Mouse (Mus musculus): ENCODE measurements at regions not wholly inside any gene's neighbourhood (a gene's known extent, or its start where the extent isn't known, plus 50 kb on each side); places are given as distances from the start of the nearest gene placed in this dataset.

DNA sequence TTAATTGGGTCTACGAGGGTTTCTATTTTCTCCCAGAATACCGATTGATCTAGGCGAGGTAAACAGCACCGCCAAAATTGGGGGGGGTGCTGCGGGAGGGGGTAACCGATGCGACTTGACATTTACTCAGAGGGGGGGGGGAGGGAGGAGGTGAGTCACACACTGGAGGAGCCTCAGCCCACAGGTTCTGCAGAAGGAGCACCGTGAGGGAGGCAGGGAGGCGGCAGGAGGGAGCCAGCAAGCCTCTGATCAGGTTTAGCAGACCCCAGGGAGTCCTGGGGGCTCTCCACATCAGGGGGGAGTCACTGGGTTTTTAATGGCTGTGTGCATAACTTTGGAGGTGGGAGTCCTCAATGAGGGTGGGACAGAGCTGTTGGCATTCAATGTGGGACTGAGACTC is 51.3 kb upstream of the Ier5l start:
- Histone ChIP-seq H3K4me3 (replicated peaks) (no peak overlapping the region), H3K4me1 (ENCODE audit: control insufficient read depth) (no peaks in the 10 kb centered on the region), H3K9me3 (ENCODE audit: control insufficient read depth, low read length) (no peaks in the 10 kb centered on the region), H3K27me3 (ENCODE audit: control insufficient read depth) (no peaks in the 10 kb centered on the region), H3K36me3 (ENCODE audit: control insufficient read depth) (no peaks in the 10 kb centered on the region)
- TF ChIP-seq GATA1 (IDR thresholded peaks at IDR 0.05; ENCODE audit: low read length) (no peak), TAL1 (IDR thresholded peaks at IDR 0.05; ENCODE audit: low read length) (no peak)

- H3K36me3 ChIP-seq (ENCODE audit: control insufficient read depth) = no peaks in the 10 kb centered on the region
- H3K4me3 ChIP-seq (replicated peaks) = no peak overlapping the region
- no peaks in the 10 kb centered on the region for H3K4me1 ChIP-seq (ENCODE audit: control insufficient read depth)
- no peaks in the 10 kb centered on the region for H3K27me3 ChIP-seq (ENCODE audit: control insufficient read depth)
- no peaks in the 10 kb centered on the region for H3K9me3 ChIP-seq (ENCODE audit: control insufficient read depth, low read length)
- TF ChIP-seq TAL1 (IDR thresholded peaks at IDR 0.05; ENCODE audit: low read length) = no peak
- no peak for TF ChIP-seq GATA1 (IDR thresholded peaks at IDR 0.05; ENCODE audit: low read length)
Measured at GRCm38 (mm10) chr2:30525831-30526230, 51.8 kb upstream of the Ier5l start.

GRCm38 (mm10) chr2:30527495-30527894 is 53.5 kb upstream of the Ier5l start:
- no peaks in the 10 kb centered on the region for H3K36me3 ChIP-seq (ENCODE audit: control insufficient read depth)
- H3K4me3 ChIP-seq (replicated peaks) = no peak overlapping the region
- H3K27me3 ChIP-seq (ENCODE audit: control insufficient read depth) = no peaks in the 10 kb centered on the region
- H3K9me3 ChIP-seq (ENCODE audit: control insufficient read depth, low read length) = no peaks in the 10 kb centered on the region
- no peak for TF ChIP-seq TAL1 (IDR thresholded peaks at IDR 0.05; ENCODE audit: low read length)
- no peak for TF ChIP-seq GATA1 (IDR thresholded peaks at IDR 0.05; ENCODE audit: low read length)
- H3K4me1 ChIP-seq (ENCODE audit: control insufficient read depth) = no peaks in the 10 kb centered on the region

- no peak for TF ChIP-seq GATA1 (IDR thresholded peaks at IDR 0.05; ENCODE audit: low read length)
- no peak for TF ChIP-seq TAL1 (IDR thresholded peaks at IDR 0.05; ENCODE audit: low read length)
- Histone ChIP-seq H3K4me1 (ENCODE audit: control insufficient read depth) (no peaks in the 10 kb centered on the region), H3K36me3 (ENCODE audit: control insufficient read depth) (no peaks in the 10 kb centered on the region), H3K9me3 (ENCODE audit: control insufficient read depth, low read length) (peaks cover 4% of the 10 kb centered on the region; the same call in 1 of the 2 replicates), H3K27me3 (ENCODE audit: control insufficient read depth) (no peaks in the 10 kb centered on the region), H3K4me3 (replicated peaks) (no peak overlapping the region)
Measured at GRCm38 (mm10) chr2:30532948-30533347, 58.9 kb upstream of the Ier5l start.

DNA sequence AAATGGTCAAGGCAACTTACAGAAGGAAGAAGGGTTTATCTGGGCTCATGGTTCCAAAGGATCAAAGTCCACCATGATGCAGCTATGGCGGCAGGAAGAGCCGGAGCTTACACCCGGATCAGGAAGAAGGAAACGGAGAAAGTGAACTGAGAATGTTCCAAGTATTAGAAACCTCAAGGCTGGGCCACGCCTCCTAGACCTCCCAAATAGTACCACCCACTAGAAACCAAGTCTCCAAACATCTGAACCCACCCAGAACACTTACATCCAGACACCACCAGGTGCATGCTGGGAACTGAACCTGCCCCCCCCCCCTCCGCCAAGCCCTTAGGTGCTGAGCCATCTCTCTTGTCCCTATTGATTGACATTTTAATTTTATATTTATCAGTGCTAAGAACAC is 59.3 kb upstream of the Ier5l start:
- Histone ChIP-seq H3K36me3 (ENCODE audit: control insufficient read depth) (no peaks in the 10 kb centered on the region), H3K27me3 (ENCODE audit: control insufficient read depth) (no peaks in the 10 kb centered on the region), H3K9me3 (ENCODE audit: control insufficient read depth, low read length) (peaks cover 4% of the 10 kb centered on the region; the same call in 1 of the 2 replicates), H3K4me3 (replicated peaks) (no peak overlapping the region), H3K4me1 (ENCODE audit: control insufficient read depth) (no peaks in the 10 kb centered on the region)
- TF ChIP-seq TAL1 (IDR thresholded peaks at IDR 0.05; ENCODE audit: low read length) (no peak), GATA1 (IDR thresholded peaks at IDR 0.05; ENCODE audit: low read length) (no peak)

DNA sequence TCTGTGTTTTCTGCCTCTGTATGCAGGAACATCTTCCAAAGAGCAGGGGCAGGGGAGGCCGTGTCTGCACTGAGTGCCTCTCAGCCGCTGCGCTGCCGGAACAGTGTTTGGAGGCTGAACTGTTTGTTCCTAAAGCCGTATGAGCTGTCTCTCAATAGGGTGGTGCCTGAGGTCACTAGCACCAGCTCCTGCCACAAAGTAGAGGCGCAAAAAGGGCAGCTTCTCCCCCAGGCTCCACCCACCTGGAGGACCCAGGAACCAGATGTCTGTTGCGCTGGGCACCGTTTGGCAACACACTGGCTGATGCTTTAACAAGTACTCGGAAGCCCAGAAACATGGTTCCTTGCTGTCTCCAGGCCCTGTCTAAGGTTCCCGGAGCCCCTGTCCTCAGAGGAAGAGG is 60.4 kb upstream of the Cstad start:
- Histone ChIP-seq H3K36me3 (ENCODE audit: control insufficient read depth) (no peaks in the 10 kb centered on the region), H3K27me3 (ENCODE audit: control insufficient read depth) (no peaks in the 10 kb centered on the region), H3K4me1 (ENCODE audit: control insufficient read depth) (no peaks in the 10 kb centered on the region), H3K9me3 (ENCODE audit: control insufficient read depth, low read length) (peaks cover 4% of the 10 kb centered on the region; the same call in 1 of the 2 replicates), H3K4me3 (replicated peaks) (no peak overlapping the region)
- TF ChIP-seq TAL1 (IDR thresholded peaks at IDR 0.05; ENCODE audit: low read length) (no peak), GATA1 (IDR thresholded peaks at IDR 0.05; ENCODE audit: low read length) (no peak)

GRCm38 (mm10) chr2:30539305-30539704 is 55.5 kb upstream of the Cstad start:
- H3K4me3 ChIP-seq (replicated peaks) = no peak overlapping the region
- no peaks in the 10 kb centered on the region for H3K27me3 ChIP-seq (ENCODE audit: control insufficient read depth)
- TF ChIP-seq TAL1 (IDR thresholded peaks at IDR 0.05; ENCODE audit: low read length) = no peak
- TF ChIP-seq GATA1 (IDR thresholded peaks at IDR 0.05; ENCODE audit: low read length) = no peak
- no peaks in the 10 kb centered on the region for H3K36me3 ChIP-seq (ENCODE audit: control insufficient read depth)
- no peaks in the 10 kb centered on the region for H3K9me3 ChIP-seq (ENCODE audit: control insufficient read depth, low read length)
- no peaks in the 10 kb centered on the region for H3K4me1 ChIP-seq (ENCODE audit: control insufficient read depth)

GRCm38 (mm10) chr2:30541541-30541940 is 53.3 kb upstream of the Cstad start:
- peaks cover 8% of the 10 kb centered on the region for H3K4me1 ChIP-seq (ENCODE audit: control insufficient read depth)
- H3K36me3 ChIP-seq (ENCODE audit: control insufficient read depth) = no peaks in the 10 kb centered on the region
- no peak for TF ChIP-seq TAL1 (IDR thresholded peaks at IDR 0.05; ENCODE audit: low read length)
- no peak for TF ChIP-seq GATA1 (IDR thresholded peaks at IDR 0.05; ENCODE audit: low read length)
- H3K27me3 ChIP-seq (ENCODE audit: control insufficient read depth) = peaks cover 12% of the 10 kb centered on the region
- H3K4me3 ChIP-seq (replicated peaks) = no peak overlapping the region
- H3K9me3 ChIP-seq (ENCODE audit: control insufficient read depth, low read length) = no peaks in the 10 kb centered on the region

DNA sequence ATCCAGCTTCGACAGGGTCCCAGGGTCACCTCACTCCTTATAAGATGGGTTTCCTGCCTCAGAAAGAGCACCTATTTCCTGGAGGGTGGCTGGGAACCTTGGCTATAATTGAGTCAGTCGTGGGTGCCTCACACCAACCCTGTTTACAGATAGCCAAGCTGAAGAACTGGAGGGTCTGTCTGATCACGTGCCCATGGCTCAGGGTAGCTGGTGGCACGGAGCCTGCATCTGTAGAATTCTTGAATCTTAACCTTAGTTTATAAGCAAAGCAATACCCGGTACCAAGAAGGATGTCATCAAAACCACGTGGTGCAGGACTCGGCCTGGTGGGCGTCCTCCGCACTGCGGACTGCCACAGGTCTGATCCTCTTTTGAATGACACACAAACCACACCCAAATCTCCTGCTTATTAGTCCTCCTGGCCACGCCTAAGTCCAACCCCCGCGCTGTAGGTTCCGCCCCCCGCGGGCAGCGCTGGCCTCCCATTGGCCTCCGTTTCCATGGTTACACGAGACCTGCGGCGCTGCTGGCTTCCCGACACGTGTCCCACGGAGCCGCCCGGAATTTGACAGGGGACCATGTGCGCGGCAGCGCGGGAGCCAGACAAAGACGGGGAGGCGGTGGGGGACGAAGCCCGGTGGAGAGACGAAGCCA is 49.9 kb upstream of the Cstad start:
- no peak for TF ChIP-seq GATA1 (IDR thresholded peaks at IDR 0.05; ENCODE audit: low read length)
- TF ChIP-seq TAL1 (IDR thresholded peaks at IDR 0.05; ENCODE audit: low read length) = no peak
- peaks cover 3% of the 10 kb centered on the region; the same call in 1 of the 2 replicates for H3K9me3 ChIP-seq (ENCODE audit: control insufficient read depth, low read length)
- peak overlapping the region; percentile 16 for H3K4me3 ChIP-seq (replicated peaks)
- H3K4me1 ChIP-seq (ENCODE audit: control insufficient read depth) = peaks cover 11% of the 10 kb centered on the region
- no peaks in the 10 kb centered on the region for H3K36me3 ChIP-seq (ENCODE audit: control insufficient read depth)
- H3K27me3 ChIP-seq (ENCODE audit: control insufficient read depth) = peaks cover 12% of the 10 kb centered on the region
